Mouse (Mus musculus) bone marrow macrophage, adult 2 months (primary cell): ENCODE results near the gene Bnip2.

Source experiments
- CTCF ChIP-seq: IDR thresholded peaks from 2 replicates; pipeline ENCODE4 v1.5.1; 2012; ENCODE audit warnings: low read depth, mild to moderate bottlenecking, low read length, moderate library complexity
- POLR2A ChIP-seq: IDR thresholded peaks from 2 replicates; pipeline ENCODE4 v1.6.1; 2012; ENCODE audit warnings: mild to moderate bottlenecking, low read depth, low read length, borderline replicate concordance

DNA sequence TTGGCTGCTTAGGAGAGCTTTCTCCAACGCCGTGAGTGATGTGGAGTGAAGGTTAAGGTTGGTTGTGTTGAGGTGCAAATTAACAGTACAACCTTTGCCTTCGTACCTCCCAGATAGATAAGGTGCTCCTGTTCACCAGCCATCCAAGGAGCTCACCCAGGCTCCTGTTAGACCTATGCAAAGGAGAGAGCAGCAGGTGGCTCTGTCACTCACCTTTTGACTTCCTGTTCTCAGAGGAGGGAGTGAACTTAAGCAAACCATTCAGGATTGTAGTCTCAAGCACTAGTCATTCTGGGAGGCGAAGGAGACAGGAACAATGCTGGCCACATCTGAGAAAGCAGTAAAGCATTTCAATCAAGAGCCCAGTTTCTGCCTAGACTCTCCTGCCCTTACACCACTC, 47.4 kb downstream of the Bnip2 start:
- no peak for TF ChIP-seq POLR2A
- TF ChIP-seq CTCF: no peak
